Mouse (Mus musculus): ENCODE results near the gene Ssh3.
A peak's percentile ranks its signal among the peaks of the same experiment; 100 is the strongest.

Gene Ssh3

DNA sequence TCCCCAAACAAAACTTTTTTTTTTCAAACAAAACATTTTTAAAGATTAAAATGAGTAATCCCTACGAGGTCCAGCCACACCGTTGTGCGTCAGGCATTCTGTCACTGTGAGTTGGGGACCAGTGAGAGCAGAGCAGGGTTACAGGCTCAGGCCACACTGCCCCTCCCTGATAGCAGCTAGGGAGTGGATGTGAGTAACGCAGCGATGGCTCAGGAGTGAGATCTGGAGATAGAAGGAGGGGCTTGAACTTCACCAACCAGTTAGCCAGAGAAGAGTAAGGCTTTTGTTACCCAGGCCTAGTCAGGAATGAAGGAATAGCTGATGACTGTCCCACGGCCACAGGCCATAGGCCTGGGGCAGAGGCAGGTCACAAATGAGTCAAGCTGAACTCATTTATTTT, 24.2 kb downstream of the Ssh3 start:
- no peak for DNase-seq (ENCODE audit: low spot score in 2 of 2)

DNA sequence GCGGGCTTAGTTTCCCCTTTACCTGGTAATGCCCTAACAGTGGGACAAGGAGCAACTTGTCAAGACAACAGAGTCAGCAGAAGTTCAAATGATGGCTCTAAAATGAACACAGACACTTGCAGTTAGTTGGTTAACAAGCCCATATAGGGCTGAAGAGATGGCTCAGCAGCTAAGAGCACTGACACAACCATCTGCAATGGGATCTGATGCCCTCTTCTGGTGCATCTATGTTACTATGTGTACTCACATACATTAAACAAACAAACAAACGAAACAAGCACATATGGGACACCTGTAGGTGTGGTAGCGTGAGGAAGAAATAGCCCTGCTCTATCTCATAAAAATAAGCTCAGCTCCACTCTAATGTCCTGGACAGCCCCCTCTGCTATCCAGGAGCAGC, 26.6 kb downstream of the Ssh3 start:
- no peak for DNase-seq (ENCODE audit: low spot score in 2 of 2)

DNA sequence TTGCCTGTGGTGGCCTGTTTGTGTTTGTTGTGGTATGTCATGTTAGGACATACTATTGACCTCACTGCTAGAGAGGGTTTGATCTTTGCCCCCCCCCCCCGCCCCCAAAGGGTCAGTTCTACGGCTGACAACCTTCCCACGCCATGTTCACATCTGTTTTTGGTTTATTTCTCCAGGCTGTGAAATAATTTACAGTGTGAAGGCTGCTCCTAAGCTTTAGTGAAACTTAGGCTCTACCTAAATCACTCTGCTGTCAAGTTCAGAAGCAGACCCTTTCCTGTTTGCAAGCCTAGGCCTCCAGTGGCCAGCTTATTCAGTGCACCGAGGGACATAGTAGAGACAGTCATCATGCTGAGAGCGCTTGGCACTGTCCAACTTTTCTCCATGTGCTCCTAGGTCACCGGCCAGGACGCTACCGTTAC, 28.7 kb downstream of the Ssh3 start:
- DNase-seq (ENCODE audit: low spot score in 2 of 2) = no peak

DNA sequence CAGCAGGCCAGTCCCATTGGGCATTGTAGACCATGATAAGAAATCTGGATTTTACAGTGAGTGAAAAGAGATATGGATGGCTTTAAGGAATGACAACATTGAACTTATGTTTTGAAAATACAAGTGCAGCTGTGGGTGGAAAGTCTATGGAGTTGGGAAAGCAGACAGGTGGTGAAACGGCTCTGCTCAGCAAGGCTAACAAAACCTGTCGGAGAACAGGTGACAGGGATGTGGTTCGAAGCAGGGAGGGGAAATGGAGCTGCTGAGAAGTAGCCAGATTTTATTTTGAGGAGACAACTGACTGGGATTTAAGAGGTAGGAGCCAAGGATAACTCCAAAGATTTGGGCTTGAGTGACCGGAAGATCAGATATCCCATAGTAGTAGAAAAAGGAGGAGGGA, 34.4 kb downstream of the Ssh3 start:
- no peak for DNase-seq (ENCODE audit: low spot score in 2 of 2)

DNA sequence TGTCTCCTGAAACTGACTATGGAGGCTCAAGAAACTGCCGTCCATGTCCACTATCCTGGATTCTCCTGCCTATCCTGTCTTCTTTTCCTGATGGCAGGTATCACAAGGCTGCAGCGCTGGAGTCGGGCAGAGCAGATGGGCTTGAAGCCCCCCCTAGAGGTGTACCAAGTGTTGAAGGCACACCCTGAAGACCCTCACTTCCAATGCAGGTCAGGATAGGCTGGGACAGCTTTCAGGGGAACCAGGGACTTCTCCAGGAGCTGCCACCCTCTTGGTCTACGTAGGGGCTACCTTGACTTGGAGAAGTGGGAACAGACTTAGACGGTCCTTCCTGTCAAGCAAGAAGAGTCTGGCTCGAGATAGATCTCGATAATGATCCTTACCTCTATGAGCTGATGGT, 36.3 kb downstream of the Ssh3 start:
- no peak for DNase-seq (ENCODE audit: low spot score in 2 of 2)

DNA sequence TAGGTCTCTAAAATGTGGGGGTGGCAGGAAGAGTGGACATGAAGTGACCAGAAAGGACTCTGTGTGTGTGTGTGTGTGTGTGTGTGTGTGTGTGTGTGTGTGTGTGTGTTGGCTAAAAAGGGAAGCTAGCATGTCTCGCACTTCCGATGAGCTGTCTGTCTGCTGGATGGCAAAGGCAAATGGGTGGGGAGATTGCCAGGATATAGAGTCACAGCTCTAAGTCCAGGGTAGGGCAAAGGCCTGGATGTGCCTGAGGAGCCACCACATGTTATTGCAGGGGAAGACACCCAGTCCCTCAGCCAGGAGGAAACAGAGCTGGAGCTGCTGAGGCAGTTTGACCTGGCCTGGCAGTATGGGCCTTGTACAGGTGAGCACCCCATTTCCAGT, 36.8 kb downstream of the Ssh3 start:
- no peak for DNase-seq (ENCODE audit: low spot score in 2 of 2)

DNA sequence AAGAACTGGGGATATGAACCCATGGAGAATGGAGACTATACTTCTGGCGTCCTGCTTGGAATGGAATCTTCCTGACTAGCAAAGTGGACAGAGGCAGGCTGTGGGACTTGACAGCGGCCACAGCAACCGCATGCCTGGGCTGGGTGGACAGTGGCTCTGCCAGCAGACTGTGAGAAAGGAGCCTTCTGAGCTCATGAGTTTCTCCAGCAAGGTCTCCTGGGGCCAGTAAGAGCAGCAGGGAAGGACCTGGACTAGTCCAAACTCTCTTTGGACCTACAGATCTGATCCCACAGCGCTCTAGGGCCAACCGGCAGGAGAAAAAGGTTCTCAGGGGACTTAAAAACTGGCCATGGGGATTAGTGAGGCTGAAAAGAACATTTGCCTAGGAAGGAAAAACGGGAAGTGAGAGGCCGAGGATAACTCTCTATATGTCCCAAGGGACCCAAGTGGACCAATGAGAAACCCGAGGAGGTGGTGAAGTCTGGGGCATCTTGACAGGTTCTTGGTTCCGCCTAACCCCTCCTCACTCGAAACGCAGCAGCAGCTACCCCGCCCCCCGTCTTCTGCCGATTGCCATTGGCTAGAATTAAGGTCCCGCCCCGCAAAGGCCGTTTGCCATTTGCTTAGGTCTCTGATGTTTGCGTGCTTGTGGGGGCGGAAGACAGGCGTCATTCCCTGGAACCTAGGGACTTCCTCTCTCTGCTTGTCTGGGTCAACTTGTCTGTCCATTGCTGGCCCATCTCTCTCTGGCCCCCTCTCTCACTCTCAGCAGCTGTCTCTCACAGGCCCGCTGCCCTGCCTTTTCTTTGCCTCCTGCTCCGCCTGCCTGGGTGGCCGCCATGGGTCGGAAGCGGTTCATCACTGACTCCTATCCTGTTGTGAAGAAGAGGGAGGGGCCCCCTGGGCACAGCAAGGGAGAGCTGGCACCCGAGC, 37.5 kb downstream of the Ssh3 start, which contains the start of gene Pold4:
Gene Pold4 (plus strand): TSS at position 647 of the 933 bp plus-strand sequence.
- peak; percentile 95 to 98 for DNase-seq (ENCODE audit: low spot score in 2 of 2)

DNA sequence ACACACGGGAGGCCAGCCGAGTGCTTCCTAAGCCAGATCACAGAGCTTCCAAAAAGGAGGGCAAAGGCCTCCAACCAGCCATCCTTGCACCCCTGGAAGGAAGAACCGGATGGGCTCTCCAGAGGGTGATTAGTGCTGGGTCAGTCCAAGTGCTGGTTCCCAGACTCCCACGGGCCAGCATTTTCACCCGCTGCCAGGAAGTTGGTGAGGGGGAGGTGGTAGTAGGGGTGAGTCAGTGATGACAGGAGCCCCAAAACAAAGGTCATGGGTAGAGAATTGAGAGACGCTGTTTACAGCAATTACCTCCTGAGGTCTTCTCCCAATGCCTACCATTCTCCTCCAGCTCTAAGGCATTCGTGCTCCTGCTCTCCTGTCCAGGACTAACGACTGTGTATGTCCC, 38.6 kb downstream of the Ssh3 start:
- no peak for DNase-seq (ENCODE audit: low spot score in 2 of 2)

DNA sequence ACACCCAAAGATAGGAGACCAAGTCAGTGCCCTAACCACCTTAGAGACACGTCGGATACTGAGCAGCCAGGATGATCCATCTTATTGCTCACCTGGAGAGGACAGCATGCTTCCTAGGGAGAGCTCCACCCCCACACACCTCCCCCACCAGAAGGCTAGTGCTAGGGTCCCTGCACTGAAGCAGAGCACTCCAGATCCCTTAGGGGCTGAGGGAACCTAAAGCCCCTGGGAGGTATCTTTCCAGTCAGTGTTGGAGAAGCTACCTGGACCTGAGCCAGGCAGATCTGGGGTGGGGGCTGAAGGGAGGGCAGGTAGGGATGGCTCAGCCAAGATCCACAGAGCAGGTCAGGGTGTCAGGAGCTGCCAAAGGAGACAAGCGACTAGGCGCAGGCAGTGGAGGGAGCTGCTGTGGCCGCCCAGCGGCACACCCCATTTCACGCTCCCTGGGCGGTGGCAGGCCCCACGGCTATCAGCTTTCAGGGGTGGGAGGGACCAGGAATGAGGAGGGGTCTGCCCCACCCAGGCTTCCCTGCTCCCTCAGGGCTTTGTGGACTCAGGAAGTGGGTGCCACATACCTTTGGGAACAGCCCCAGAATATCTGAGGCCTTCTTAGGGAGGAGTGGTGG, 39.4 kb downstream of the Ssh3 start:
- no peak for DNase-seq (ENCODE audit: low spot score in 2 of 2)

DNA sequence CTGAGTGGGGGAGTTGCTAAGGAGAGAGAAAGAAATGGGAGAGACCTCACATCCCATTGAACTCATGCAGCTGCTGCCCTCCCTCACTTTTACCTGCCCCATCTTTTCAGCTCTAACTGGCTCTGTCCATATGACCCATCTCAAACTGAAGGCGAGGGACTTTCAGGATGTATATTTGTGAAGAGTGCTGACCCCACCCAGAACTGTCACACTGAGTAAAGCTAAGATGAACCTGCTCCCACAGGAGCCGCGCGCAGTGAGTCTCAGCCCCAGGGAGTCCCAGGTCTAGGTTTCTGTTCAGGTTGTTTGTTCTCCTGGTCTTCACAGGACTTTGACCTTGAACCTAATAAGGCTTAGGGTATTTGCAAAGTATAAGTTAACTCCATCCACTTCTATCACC, 40.1 kb downstream of the Ssh3 start:
- DNase-seq (ENCODE audit: low spot score in 2 of 2) = no peak

DNA sequence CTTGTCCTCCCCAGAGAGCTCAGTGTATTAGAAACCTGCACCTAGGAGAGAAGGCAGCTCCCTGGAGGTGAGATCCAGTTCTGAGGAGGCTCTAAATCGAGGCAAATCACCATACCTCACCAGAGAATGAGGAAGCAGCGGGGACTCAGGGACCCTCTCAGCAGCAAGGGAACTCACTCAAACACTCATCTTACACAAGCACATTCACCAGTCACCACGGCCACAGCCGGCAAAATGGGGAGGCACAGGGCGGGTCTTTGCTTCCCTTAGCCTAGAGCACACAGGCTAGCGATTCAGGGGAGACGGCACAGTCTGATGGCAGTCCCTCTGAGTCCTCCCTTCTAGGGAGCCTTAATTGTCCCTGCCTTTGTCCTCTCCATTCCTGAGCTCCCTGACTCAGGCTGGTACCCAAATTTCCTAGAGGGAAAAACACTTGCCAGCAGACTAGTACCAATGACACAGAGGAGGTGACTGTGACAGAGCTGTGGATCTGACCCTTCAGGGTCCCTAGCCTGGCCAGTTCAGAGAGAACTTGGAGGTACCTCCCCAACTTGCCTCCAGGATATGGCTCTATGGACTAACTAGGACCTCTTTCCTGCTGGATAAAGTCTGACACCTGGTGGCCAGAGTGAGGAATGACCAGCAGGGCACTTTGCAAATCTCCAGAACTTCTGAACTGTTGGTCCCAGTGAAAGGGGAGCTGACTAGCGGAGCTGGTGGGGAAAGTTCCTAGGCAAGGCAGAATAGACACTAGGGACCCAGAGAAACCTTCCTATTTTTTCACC, 40.9 kb downstream of the Ssh3 start:
- DNase-seq (ENCODE audit: low spot score in 2 of 2) = peak; percentile 67 to 72

DNA sequence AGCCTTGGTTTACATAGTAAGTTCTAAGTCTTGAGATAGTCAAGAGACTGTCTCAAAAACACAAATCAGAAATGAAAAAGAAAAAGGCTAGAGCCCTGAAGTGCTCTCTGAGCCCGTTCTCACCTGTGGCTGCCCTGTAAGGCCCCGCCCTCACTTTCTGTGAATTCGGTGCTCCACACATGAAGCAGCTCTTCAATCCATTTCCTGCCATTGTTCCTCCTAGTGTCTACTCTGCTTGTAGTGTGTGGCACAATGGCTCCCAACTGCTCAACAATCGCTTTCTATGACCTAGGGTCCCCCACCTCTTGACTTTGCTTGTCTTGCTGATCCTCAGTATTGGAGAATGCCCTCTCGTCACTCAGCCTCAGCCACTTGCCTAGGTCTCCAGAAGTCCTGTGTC, 41.5 kb downstream of the Ssh3 start:
- DNase-seq (ENCODE audit: low spot score in 2 of 2) = no peak

DNA sequence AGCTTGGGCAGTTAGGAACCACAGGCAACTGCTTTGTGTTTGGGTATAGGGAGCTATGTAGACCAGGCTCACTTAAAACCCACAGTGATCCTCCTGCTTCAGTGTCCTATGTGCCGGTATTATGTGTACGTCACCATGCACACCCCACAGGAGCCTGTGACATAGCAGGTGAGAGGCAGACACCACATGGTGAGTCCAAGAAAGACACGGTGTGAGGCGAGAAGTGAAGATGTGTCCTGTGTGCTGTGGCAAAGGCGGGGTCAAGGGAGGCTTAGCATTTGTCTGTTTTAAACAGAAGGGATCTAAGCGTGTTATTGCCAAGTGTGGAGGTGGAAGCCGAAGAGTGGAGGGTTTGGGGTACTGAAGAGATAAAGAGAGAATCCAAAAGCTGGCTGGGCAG, 42.2 kb downstream of the Ssh3 start:
- peak; percentile 71 to 74 for DNase-seq (ENCODE audit: low spot score in 2 of 2)

DNA sequence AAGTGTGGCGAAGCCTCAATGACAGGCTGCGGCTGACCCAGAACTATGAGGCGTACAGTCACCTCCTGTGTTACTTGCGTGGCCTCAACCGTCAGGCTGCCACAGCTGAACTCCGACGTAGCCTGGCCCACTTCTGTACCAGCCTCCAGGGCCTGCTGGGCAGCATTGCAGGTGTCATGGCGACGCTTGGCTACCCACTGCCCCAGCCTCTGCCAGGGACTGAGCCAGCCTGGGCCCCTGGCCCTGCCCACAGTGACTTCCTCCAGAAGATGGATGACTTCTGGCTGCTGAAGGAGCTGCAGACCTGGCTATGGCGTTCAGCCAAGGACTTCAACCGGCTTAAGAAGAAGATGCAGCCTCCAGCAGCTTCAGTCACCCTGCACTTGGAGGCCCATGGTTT, 46.8 kb downstream of the Ssh3 start:
- peak; percentile 61 to 73 for DNase-seq (ENCODE audit: low spot score in 2 of 2)

DNA sequence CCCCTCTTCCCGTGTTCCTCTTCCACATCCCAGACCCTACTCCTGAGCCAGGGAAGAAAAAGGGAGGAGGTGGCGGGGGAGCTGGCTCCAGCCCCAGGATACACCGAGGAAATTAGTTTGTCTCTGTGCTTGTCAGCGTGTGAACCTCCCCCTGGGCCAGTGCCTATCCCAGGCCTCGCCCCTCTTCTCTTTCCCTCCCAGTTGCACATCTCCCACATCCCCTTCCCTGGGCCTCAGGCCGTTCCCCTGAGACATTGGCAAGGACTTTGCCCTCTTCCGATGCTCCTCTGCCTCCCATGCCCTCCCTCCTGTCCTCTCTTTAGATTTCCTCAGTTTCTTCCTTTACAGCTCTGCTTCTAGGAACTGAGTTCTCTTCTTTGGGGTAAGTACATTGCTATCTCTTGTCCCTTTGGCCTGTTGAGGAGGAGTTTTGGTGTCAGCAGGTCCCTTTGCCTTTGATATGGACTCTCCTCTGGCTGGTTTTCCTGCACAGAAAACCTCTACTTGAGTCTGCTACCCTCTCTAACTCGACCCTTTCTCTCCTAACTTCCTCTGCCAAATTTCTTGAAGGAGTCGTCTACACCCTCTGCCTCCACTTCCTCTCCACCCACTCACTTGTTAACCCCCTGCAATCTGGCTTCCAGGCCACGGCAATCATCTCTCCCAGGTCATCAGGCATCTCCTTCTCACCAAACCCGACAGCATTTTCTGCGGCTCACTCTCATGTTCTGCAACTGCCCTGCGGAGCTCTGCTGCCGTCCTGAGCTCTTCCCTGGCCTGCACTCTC, 47.8 kb downstream of the Ssh3 start:
- no peak for DNase-seq (ENCODE audit: low spot score in 2 of 2)

DNA sequence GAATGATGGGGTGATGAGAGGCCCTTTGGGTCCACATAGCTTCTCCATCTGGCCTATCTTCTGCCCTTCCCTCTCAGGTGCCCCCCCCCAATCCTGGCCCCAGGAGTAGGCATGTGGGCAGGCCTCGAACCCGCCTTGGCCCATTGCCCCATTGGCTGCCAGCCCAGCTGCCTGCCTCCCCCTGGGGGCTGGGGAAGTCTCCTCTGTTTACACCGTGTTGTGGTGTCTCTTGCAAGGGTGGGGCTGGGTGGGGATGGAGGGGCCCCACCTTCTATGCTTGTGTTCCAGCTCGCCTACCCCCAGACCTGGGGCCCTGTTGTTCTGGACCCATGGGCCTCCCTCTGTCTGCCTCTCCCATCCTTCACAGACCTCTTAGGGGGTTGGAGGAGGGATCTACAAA, 48.6 kb downstream of the Ssh3 start:
- DNase-seq (ENCODE audit: low spot score in 2 of 2) = no peak

DNA sequence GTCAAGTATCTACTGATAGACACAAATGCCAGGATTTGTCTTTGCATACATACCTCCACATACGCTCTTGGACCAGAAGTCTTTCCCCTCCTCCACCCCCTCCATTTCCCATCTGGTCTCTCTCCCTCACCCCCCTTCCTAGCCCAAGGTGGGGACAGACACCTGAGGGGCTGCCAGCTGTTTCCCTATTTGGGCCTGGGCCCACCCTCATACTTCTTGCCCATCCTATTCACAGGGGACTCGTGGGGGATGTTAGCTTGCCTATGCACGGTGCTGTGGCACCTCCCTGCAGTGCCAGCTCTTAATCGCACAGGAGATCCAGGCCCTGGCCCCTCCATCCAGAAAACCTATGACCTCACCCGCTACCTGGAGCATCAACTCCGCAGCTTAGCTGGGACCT, 49.0 kb downstream of the Ssh3 start:
- no peak for DNase-seq (ENCODE audit: low spot score in 2 of 2)

DNA sequence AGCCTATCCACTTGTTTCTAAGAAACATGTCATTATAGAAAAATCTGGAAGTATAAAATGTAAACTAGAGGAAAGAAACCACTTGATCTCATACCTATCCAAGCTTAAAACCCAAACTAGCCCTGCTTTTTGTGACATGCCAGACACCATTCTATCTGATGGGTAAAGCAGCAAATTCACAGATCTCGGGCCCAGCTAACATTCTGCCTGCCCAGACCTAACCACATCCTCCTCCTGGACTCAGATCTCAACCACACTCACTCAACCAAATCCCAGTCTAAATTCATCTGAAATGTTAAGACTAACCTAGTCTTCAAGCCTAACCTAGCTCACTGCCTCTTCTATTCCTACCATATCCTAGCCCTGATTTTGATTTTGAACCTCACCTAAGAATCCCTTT, 50.2 kb downstream of the Ssh3 start:
- peak; percentile 58 to 62 for DNase-seq (ENCODE audit: low spot score in 2 of 2)

DNA sequence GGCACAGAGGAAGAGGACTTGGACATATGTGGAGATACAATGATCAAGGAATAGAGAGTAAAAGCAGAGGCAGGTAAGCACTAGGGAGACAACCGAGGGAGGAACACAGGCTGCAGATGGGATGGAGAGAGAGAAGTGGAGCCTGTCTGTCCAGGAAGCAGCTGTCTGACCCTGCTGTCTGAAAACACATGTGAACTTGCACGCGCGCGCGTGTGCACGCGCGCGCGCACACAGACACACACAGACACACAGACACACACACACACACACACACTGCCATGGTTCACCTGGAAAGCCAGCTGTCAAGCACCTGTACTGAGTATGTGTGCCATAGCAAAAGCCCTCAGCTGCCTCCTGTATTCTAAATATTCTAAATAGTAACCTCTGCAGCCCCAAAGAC, 50.7 kb downstream of the Ssh3 start:
- DNase-seq (ENCODE audit: low spot score in 2 of 2) = no peak

DNA sequence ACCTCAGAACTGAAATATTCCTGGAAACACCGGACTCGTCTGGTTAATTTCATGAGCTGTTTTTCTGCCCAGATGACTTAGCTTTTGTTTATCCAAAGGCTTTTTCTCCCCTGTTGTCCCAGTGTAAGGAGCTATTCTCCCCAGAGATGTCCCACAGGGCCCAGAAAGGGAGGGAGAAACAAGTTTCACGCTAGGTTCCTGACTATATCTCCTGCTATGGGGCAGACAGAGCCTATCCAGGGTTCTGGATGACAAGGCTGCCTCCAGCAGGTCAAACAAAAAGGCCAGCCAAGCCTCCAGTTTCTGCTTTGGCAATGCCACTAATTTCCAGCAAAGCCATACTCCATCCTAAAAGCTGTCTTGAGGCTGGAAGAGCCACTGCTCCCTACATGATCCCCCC, 51.1 kb downstream of the Ssh3 start:
- no peak for DNase-seq (ENCODE audit: low spot score in 2 of 2)

DNA sequence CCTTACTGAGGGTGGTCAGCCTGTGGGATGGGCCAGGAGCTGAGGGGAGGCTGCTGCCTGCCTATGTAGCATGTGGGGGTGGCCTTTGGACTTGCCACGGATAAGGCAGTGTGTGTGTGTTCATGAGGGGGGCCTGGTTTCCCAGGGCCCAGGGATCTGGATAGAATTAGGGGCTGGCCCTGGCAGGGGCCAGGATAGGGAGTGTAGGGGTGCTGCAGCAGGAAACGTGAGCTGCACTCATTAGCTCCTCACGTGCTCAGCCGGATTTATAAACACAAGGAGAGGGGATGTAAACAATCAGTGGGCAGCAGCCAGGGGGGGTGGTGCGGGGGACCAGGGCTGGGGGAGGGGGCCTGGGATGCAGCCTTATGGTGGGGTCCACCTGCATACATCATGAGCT, 51.8 kb downstream of the Ssh3 start:
- DNase-seq (ENCODE audit: low spot score in 2 of 2) = no peak
